Mouse (Mus musculus) testis, adult 2 months (tissue): Measurements from ENCODE around the gene BC029722.
A peak's percentile ranks its signal among the peaks of the same experiment; 100 is the strongest.

ENCODE experiments used
- CTCF ChIP-seq: fragments of 200-500 bp; IDR thresholded peaks from 2 replicates; pipeline ENCODE4 v1.5.1; 2012; ENCODE audit warnings: low read depth, mild to moderate bottlenecking, inconsistent platforms, low read length, moderate library complexity; ENCODE audit not compliant: control insufficient read depth, insufficient read depth, insufficient replicate concordance
- POLR2A ChIP-seq: fragments of 200-500 bp; IDR thresholded peaks from 2 replicates; pipeline ENCODE4 v1.6.1; 2012; ENCODE audit warnings: low read depth, mild to moderate bottlenecking, inconsistent platforms, low read length, moderate library complexity; ENCODE audit not compliant: control insufficient read depth

DNA sequence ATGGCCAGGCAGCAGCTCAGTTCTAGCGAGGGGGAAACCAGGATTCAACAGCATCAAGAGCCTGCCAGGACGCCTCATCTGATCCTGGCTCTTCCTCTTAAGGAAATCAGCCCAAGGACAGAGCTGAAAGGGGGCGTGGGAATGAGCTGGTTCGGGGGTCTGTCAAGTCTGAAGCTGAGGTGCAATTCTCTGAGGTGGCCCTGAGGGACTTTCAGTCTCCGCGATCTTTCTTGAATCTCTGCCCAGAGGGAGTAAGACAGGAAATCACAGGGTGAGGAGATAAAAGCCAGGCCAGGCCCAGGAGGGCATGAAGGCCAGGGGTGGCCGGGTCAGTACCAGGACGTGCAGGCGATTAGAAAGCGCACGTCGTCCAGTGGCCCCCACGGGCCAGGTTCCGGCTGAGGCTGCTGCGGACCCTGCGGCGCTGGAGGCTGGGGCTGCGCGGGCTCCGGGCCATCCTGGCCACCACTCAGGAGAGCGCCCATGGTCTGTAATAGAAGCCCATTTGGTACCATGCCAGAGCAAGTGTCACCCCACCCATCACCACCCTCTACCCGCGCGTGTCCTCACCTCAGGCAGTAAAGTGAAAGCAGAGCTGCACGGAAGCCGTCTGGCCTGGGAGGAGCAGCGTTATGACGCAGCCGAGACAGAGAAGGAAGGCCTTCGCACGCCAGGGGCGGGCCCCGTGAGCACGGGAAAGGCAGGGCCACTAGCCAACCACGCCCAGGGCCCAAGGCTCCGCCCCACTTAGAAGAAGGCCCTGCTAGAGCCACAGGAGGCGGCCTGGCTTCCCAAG lies 432 bp downstream of the BC029722 start:
- TF ChIP-seq POLR2A (peak; percentile 94), CTCF (no peak)
